Mouse (Mus musculus) spleen, adult 2 months (tissue): ENCODE data around the gene Mbnl1. TPM values are rescaled to one million over a fixed set of nuclear protein-coding genes. Genes with fewer than 3 reads are reported as not detected.
"Not testable (repeated sequence)": the region's sequence is repeated elsewhere in the genome, so short reads cannot be mapped to it uniquely, and the experiment has no call there.

ENCODE experiments used
- DNase-seq, 2 experiments: peaks; one replicate each; pipeline versions ENCODE4 v3.0.0 to v3.0.0-alpha.2; 2012 to 2021; ENCODE audit warnings: low spot score in 2 of 2, low read depth in 1 of 2
- H3K27ac ChIP-seq: fragments of 200-500 bp; 2 replicates; pipeline ENCODE4 v1.5.1; 2012; ENCODE audit warnings: low read length, inconsistent platforms; ENCODE audit not compliant: insufficient read depth
- H3K27me3 ChIP-seq: fragments of 200-500 bp; 2 replicates; pipeline ENCODE4 v1.6.1; 2012; ENCODE audit warnings: mild to moderate bottlenecking, moderate library complexity, low read length, inconsistent platforms; ENCODE audit not compliant: control insufficient read depth, insufficient read depth
- H3K36me3 ChIP-seq: fragments of 200-500 bp; 2 replicates; pipeline ENCODE4 v1.6.1; 2012; ENCODE audit warnings: mild to moderate bottlenecking, low read length, inconsistent platforms; ENCODE audit not compliant: control insufficient read depth, insufficient read depth
- H3K4me1 ChIP-seq: fragments of 200-500 bp; 2 replicates; pipeline ENCODE4 v1.6.1; 2011; ENCODE audit warnings: inconsistent platforms; ENCODE audit not compliant: control insufficient read depth, insufficient read depth, insufficient read length
- H3K4me3 ChIP-seq: fragments of 200-500 bp; 2 replicates; pipeline ENCODE4 v1.5.1; 2011; ENCODE audit warnings: mild to moderate bottlenecking, inconsistent platforms; ENCODE audit not compliant: insufficient read depth, insufficient read length; ENCODE audit errors: extremely low read depth
- CTCF ChIP-seq: fragments of 200-500 bp; IDR thresholded peaks from 2 replicates; pipeline ENCODE4 v1.5.1; 2011; ENCODE audit warnings: mild to moderate bottlenecking, inconsistent platforms; ENCODE audit not compliant: insufficient read depth, insufficient read length, insufficient replicate concordance; ENCODE audit errors: extremely low read depth
- POLR2A ChIP-seq: fragments of 200-500 bp; IDR thresholded peaks from 2 replicates; pipeline ENCODE4 v1.6.1; 2011; ENCODE audit warnings: low read depth, low read length, inconsistent platforms
- WGBS: fragments of 180-500 bp; shearing (Covaris S2); methylation state at CpG from one replicate; pipeline ENCODE4 v1.1.7; 2018; 5-methylcytosine and 5-hydroxymethylcytosine counted together
- polyA plus RNA-seq: library from polyadenylated mRNA; depleted of rRNA; stranded (reverse); fragments of >200 nt; gene quantifications from 2 replicates; pipeline ENCODE4 v1.2.3, GENCODE M21; 2012; rRNA removed

The Mbnl1 gene
- polyA plus RNA-seq: 159 and 196 TPM in 2 replicates

GRCm38 (mm10) chr3:60472681-60473177 is at the start of gene Mbnl1:
Mbnl1 (plus strand) TSS chr3:60472830.
- peaks cover 7% of the 10 kb centered on the region for H3K4me1 ChIP-seq
- WGBS: 3% methylated on average over 5 of the region's 5 CpGs
- no peaks in the 10 kb centered on the region for H3K36me3 ChIP-seq
- DNase-seq: peak in 1 of 2 experiments; percentile 48
- H3K4me3 ChIP-seq: peak within 1 kb of the TSS; percentile 59
- TF ChIP-seq POLR2A (peak; percentile 88), CTCF (no peak)
- peak within 1 kb of the TSS; percentile 77; the same call in 1 of the 2 replicates for H3K27ac ChIP-seq
- H3K27me3 ChIP-seq: no peaks in the 10 kb centered on the region

- Histone ChIP-seq H3K4me3 (no peak overlapping the region), H3K4me1 (no peaks in the 10 kb centered on the region), H3K36me3 (no peaks in the 10 kb centered on the region), H3K27me3 (no peaks in the 10 kb centered on the region), H3K27ac (no peak overlapping the region)
- no peak for DNase-seq
- TF ChIP-seq CTCF (no peak), POLR2A (no peak)
- WGBS: 85% methylated on average over 1 of the region's 1 CpGs
Observed at GRCm38 (mm10) chr3:60424148-60424547, 48.5 kb upstream of the Mbnl1 start.

- H3K36me3 ChIP-seq: no peaks in the 10 kb centered on the region
- WGBS: 90% methylated on average over 5 of the region's 5 CpGs
- H3K4me3 ChIP-seq: no peak overlapping the region
- no peak for TF ChIP-seq POLR2A
- TF ChIP-seq CTCF: no peak
- H3K4me1 ChIP-seq: no peaks in the 10 kb centered on the region
- H3K27ac ChIP-seq: no peak overlapping the region
- no peak for DNase-seq
- no peaks in the 10 kb centered on the region for H3K27me3 ChIP-seq
Observed at GRCm38 (mm10) chr3:60429049-60429448, 43.6 kb upstream of the Mbnl1 start.

GRCm38 (mm10) chr3:60437254-60437653 is 35.4 kb upstream of the Mbnl1 start:
- H3K27ac ChIP-seq: no peak overlapping the region
- no peaks in the 10 kb centered on the region for H3K36me3 ChIP-seq
- no peak for DNase-seq

GRCm38 (mm10) chr3:60437678-60438232 is 34.9 kb upstream of the Mbnl1 start:
- Histone ChIP-seq H3K27me3 (no peaks in the 10 kb centered on the region), H3K27ac (no peak overlapping the region), H3K36me3 (no peaks in the 10 kb centered on the region), H3K4me1 (peaks cover 2% of the 10 kb centered on the region; the same call in 1 of the 2 replicates), H3K4me3 (no peak overlapping the region)
- no peak for TF ChIP-seq CTCF
- no peak for TF ChIP-seq POLR2A
- WGBS: 42% methylated on average over 1 of the region's 1 CpGs
- DNase-seq: no peak

More at GRCm38 (mm10) chr3:60437254-60437653, 35.4 kb upstream of the Mbnl1 start:
- H3K4me1 ChIP-seq: peaks cover 2% of the 10 kb centered on the region; the same call in 1 of the 2 replicates
- H3K4me3 ChIP-seq: no peak overlapping the region
- no peaks in the 10 kb centered on the region for H3K27me3 ChIP-seq
- TF ChIP-seq POLR2A (no peak), CTCF (no peak)

- whole genome bisulfite sequencing: 59% methylated on average over 1 of the region's 1 CpGs
- TF ChIP-seq POLR2A: no peak
- no peak for TF ChIP-seq CTCF
- peaks cover 2% of the 10 kb centered on the region; the same call in 1 of the 2 replicates for H3K4me1 ChIP-seq
- no peaks in the 10 kb centered on the region for H3K27me3 ChIP-seq
- no peak for DNase-seq
- no peaks in the 10 kb centered on the region for H3K36me3 ChIP-seq
- H3K27ac ChIP-seq: no peak overlapping the region
- no peak overlapping the region for H3K4me3 ChIP-seq
Observed at GRCm38 (mm10) chr3:60438715-60439114, 33.9 kb upstream of the Mbnl1 start.

- Histone ChIP-seq H3K27me3 (no peaks in the 10 kb centered on the region), H3K27ac (no peak overlapping the region), H3K4me3 (no peak overlapping the region), H3K36me3 (no peaks in the 10 kb centered on the region), H3K4me1 (no peaks in the 10 kb centered on the region)
- no peak for TF ChIP-seq POLR2A
- no peak for TF ChIP-seq CTCF
- WGBS: 91% methylated on average over 6 of the region's 6 CpGs
- DNase-seq: no peak
Observed at GRCm38 (mm10) chr3:60461828-60462521, 10.7 kb upstream of the Mbnl1 start.

- H3K4me1 ChIP-seq, H3K27me3 ChIP-seq, H3K27ac ChIP-seq, H3K36me3 ChIP-seq, DNase-seq, H3K4me3 ChIP-seq: not testable (repeated sequence)
- 0% methylated on average over 2 of the region's 3 CpGs for WGBS
Observed at GRCm38 (mm10) chr3:60468667-60469066, 4.0 kb upstream of the Mbnl1 start.

GRCm38 (mm10) chr3:60469170-60469805 is 3.3 kb upstream of the Mbnl1 start:
- H3K27ac ChIP-seq: peak overlapping the region; percentile 86

More at GRCm38 (mm10) chr3:60469170-60469805, 3.3 kb upstream of the Mbnl1 start:
- 0% methylated on average over 2 of the region's 3 CpGs for WGBS
- not testable (repeated sequence) for H3K4me1 ChIP-seq, H3K36me3 ChIP-seq, H3K27me3 ChIP-seq, H3K4me3 ChIP-seq
- peak in 1 of 2 experiments; percentile 22 for DNase-seq
